Mouse (Mus musculus) frontal cortex, postnatal 10 days (tissue): ENCODE measurements around the gene Btn1a1.

Experiments
- DNase-seq, 2 experiments: peaks; one replicate each; pipeline ENCODE4 v3.0.0; 2022; ENCODE audit warnings: low spot score in 2 of 2, mixed read lengths in 1 of 2

The Btn1a1 gene

GRCm38 (mm10) chr13:23465600-23466109 is at the start of gene Btn1a1:
Gene Btn1a1 (minus strand): TSS chr13:23465901.
- no peak for DNase-seq

- no peak for DNase-seq
These were observed 49.6 kb upstream of the Btn1a1 start for GRCm38 (mm10) chr13:23515281-23515680.

DNA sequence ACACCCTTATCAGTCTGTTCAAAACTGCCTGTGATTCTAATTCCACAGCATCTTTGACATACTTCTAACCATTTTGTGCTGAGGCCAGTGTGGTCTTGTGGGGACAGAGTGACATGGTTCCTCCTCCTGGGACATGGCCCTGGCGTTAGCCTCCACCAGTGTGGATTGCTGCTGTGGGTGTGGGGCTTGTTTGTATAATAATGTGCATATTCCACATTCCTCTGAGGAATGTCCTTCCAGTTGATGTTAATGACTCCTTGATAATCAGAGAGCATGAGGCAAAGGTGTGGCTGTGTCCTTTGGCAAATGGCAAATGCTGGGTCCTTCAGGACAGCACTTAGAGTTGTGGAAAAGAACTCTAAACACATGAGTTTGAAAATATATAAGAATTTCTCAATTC is 47.8 kb upstream of the Btn1a1 start:
- no peak for DNase-seq

- DNase-seq, result no peak
These were observed 44.4 kb upstream of the Btn1a1 start for GRCm38 (mm10) chr13:23510127-23510526.

- DNase-seq, result no peak
These were observed 41.3 kb upstream of the Btn1a1 start for GRCm38 (mm10) chr13:23506819-23507515.

DNA sequence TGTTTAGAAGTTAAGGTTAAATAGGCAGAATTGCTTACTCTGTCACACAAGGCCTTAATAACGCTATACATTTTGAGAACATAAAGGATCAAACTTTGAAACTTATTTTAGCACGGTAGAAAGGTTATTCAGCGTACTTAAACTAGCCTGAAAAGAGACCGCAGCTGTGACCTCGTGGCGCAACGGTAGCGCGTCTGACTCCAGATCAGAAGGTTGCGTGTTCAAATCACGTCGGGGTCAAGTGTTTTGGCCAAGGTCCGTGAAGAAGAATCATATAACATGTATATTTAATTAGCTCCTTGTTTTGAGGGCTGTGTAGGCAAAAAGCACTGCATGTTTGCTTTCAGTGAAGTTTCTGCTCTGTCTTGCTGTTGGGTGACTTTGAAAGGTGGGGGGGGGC is 40.6 kb upstream of the Btn1a1 start:
- DNase-seq, result no peak

DNA sequence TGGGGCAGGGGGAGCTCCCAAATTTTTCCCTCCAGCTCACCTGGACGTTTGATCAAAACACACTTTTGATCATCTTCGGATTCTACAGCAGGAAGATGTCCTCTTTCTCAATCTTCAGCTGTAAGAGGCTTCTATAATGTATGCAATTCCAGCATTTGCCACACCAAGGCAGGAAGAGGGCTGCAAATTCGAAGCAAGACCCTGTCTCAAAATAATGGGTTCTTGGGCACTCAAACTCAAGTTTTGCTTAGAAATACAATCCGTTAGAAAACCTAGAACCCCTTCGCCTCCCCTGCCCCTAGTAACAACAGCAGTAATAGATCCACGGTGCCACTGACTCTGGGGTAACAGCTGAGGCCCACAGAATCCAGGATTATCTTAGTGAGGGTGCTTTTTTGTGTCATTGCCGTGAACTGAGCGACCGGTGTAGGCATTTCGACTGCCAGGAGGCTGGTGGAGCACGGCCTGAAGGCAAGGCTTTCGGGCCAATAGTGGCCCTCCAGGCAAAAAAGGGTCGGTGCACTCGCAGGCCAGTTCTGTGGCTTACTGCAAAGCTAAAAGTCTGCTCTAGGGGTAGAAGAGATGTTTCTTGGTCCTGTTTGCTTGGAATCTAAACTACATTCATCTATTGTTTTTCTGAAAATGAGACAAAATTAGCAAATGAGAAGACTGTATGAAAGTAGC is 40.1 kb upstream of the Btn1a1 start:
- no peak for DNase-seq

DNA sequence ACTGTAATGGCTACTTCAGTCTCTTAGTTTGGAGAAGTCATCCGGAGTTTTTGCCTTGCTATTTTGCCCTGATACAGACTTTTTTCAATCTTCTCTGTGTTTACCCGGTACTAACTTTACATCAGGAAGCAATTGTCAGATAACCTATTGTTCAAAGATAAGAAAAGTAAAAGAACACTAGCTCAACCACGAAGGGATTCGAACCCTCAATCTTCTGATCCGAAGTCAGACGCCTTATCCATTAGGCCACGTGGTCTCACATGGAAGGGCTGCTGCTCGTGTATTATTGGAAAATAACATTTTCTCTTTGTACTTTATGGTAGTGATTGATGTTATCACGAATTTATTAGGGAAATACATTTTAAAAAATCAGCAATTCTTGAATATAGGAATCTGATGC is 38.1 kb upstream of the Btn1a1 start:
- peak in 1 of 2 experiments; percentile 38 for DNase-seq

GRCm38 (mm10) chr13:23502916-23503315 is 37.2 kb upstream of the Btn1a1 start:
- DNase-seq, result no peak

- DNase-seq, result no peak
These were observed 36.4 kb upstream of the Btn1a1 start for GRCm38 (mm10) chr13:23502031-23502567.

DNA sequence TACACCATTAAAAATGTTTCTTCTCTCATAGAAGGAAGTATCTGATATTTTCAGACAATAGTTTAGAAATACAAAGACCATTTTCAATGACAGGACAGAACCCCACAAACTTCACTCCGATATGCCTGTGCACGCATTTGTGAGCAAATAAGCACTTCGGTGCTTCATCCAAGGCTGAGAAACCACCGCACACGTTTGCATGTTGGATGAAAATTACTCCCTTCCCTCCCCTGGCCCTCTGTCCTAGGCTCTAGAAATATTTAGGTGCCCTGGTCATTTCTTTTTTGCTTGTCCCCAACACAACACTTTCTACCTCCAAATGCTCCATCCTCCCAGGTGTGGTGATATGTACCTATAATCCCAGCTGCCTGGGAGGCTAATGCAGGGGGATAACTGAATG is 35.8 kb upstream of the Btn1a1 start:
- no peak for DNase-seq

- peak in 1 of 2 experiments; percentile 71 for DNase-seq
These were observed 34.9 kb upstream of the Btn1a1 start for GRCm38 (mm10) chr13:23500424-23501200.

DNA sequence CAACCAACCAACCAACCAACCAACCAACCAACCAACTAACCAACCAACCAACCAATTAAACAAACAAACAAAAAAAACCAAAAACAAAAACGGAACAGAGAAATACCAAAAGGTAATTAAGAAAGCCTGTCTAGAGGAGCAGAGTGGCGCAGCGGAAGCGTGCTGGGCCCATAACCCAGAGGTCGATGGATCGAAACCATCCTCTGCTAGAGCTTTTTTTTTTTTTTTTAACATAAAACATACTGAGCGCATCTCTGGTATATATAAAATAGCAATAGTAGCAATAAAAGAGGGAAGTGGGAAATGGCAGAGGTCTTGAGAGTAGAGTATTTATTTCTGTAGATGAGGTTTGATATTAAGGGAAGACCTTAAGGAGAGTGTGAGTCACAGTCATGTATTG is 34.2 kb upstream of the Btn1a1 start:
- DNase-seq, result no peak

GRCm38 (mm10) chr13:23498653-23499052 is 33.0 kb upstream of the Btn1a1 start:
- no peak for DNase-seq

- DNase-seq, result peak in 1 of 2 experiments; percentile 29
These were observed 32.1 kb upstream of the Btn1a1 start for GRCm38 (mm10) chr13:23497656-23498321.

DNA sequence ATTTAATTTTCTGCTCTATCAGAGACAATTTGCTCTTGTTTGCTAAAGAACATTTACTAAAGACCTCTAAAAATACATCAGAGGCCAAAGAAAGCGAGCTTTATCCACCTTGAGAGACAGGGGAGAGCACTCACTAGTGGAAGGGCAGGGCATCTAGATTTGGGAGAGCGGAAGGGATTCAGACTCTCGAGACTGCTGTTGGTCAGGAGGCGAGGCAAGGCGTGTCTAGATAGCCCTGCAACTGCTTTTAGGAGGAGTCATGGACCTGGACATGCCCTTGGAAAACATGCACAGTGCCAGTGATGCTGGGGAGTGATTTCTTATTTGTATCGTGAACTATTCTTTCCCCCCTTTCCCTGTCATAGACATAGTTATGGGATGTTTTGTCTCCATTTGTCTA is 29.8 kb upstream of the Btn1a1 start:
- DNase-seq, result no peak

- no peak for DNase-seq
These were observed 26.3 kb upstream of the Btn1a1 start for GRCm38 (mm10) chr13:23491990-23492389.

DNA sequence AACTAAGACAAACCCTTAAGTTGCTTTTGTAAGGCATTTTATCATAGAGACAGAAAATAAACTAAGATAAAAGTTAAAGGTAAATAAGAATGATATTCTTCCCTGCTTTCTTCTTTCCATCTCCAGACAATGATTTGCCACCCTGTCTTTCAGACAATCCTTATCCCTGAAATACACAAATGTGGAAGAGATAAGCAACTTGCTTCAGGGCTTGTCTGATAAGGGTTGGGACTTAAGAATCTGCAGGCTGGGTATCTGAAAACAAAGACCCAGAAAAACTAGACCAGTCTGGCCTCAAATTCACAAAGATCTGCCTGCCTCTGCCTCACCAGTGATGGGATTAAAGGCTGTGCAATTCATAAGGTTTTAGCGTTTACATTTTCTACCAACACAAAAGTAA is 25.6 kb upstream of the Btn1a1 start:
- no peak for DNase-seq

DNA sequence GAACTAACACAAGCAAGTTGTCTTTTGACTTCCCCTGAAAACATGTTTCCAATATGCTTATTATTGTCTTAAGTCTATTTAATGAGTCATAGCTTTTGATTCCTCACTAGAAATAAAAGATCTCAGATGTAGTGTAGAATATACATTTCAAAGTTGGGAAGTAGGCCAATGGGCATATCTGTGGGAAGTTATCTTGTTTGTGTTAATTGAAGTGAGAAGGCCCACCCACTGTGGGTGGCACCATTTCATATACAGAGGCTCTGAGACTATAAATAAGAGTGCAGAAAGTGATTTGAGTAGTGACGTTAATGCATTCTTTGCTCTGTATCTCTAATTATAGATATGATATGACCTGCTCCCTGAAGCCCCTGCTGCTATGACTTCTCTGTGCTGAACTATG is 25.2 kb upstream of the Btn1a1 start:
- no peak for DNase-seq

GRCm38 (mm10) chr13:23488400-23489322 is 23.0 kb upstream of the Btn1a1 start, which contains the start of gene Btn2a2:
Gene Btn2a2 (minus strand): TSS chr13:23488857.
- DNase-seq, result peak; percentile 48 to 68
